7 mouse cellular contexts compared by ENCODE assay signal in genomic region chr19:5874391-5874968, GRCm38 (mm10). TPM values are rescaled to one million over a fixed set of nuclear protein-coding genes. Genes with fewer than 3 reads are reported as not detected.
A peak's percentile ranks its signal among the peaks of the same experiment; 100 is the strongest.
DNase-seq lines count a peak whose midpoint lies in the region; ATAC-seq lines count a peak whose summit lies in the region.

No protein-coding gene starts in this region.

- ATAC-seq in megakaryocyte, adult 5-6 weeks (ENCODE audit: poor library complexity, severe bottlenecking): no peak
- no peak for ATAC-seq in forebrain, embryonic 11.5 days (replicated peaks; ENCODE audit: low FRiP score)
- ATAC-seq in limb, embryonic 13.5 days (ENCODE audit: low FRiP score, low read depth): no peak
- no peak for ATAC-seq in stomach, embryonic 15.5 days (ENCODE audit: insufficient read depth, low FRiP score, low read depth)

- H3K27me3 ChIP-seq in megakaryocyte, embryonic 14.5 days (replicated peaks): no peaks in the 10 kb centered on the region
- no peaks in the 10 kb centered on the region for H3K27me3 ChIP-seq in forebrain, embryonic 11.5 days (ENCODE audit: control insufficient read depth, insufficient read depth, low read length)
- no peaks in the 10 kb centered on the region for H3K27me3 ChIP-seq in limb, embryonic 13.5 days
- H3K27me3 ChIP-seq in stomach, embryonic 15.5 days (replicated peaks): no peaks in the 10 kb centered on the region

- peak overlapping the region; percentile 87 for H3K4me2 ChIP-seq in forebrain, embryonic 11.5 days (ENCODE audit: low read depth, low read length, severe bottlenecking)
- peak overlapping the region; percentile 91 for H3K4me2 ChIP-seq in limb, embryonic 13.5 days (replicated peaks)
- peak overlapping the region; percentile 85 for H3K4me2 ChIP-seq in stomach, embryonic 15.5 days

- H3K9ac ChIP-seq in forebrain, embryonic 11.5 days (ENCODE audit: low read length): peak overlapping the region; percentile 81
- H3K9ac ChIP-seq in limb, embryonic 13.5 days: peak overlapping the region; percentile 87
- peak overlapping the region; percentile 82 for H3K9ac ChIP-seq in stomach, embryonic 15.5 days

- no peak overlapping the region for H3K27ac ChIP-seq in forebrain, embryonic 11.5 days (ENCODE audit: low read depth, low read length)
- no peak overlapping the region for H3K27ac ChIP-seq in limb, embryonic 13.5 days
- H3K27ac ChIP-seq in stomach, embryonic 15.5 days: peak overlapping the region; percentile 44; the same call in 1 of the 2 replicates

- H3K9me3 ChIP-seq in megakaryocyte, embryonic 14.5 days: no peaks in the 10 kb centered on the region
- no peaks in the 10 kb centered on the region for H3K9me3 ChIP-seq in forebrain, embryonic 11.5 days (ENCODE audit: control insufficient read depth, low read length)
- H3K9me3 ChIP-seq in limb, embryonic 13.5 days: no peaks in the 10 kb centered on the region
- H3K9me3 ChIP-seq in stomach, embryonic 15.5 days: no peaks in the 10 kb centered on the region

- DNase-seq in forebrain, embryonic 11.5 days (ENCODE audit: low spot score): no peak
- DNase-seq in spleen, adult 18-20 months: no peak
- no peak for DNase-seq in cerebellum, postnatal 10 days

- peaks cover 49% of the 10 kb centered on the region for H3K36me3 ChIP-seq in megakaryocyte, embryonic 14.5 days (replicated peaks; ENCODE audit: low read length)
- H3K36me3 ChIP-seq in forebrain, embryonic 11.5 days (ENCODE audit: control insufficient read depth, insufficient read depth, low read length): no peaks in the 10 kb centered on the region; the same call in 1 of the 2 replicates
- H3K36me3 ChIP-seq in limb, embryonic 13.5 days: peaks cover 22% of the 10 kb centered on the region
- H3K36me3 ChIP-seq in stomach, embryonic 15.5 days: no peaks in the 10 kb centered on the region

- WGBS in forebrain, embryonic 11.5 days: 13% methylated on average over 13 of the region's 13 CpGs
- 10% methylated on average over 13 of the region's 13 CpGs for WGBS in limb, embryonic 13.5 days
- 6% methylated on average over 13 of the region's 13 CpGs for WGBS in stomach, embryonic 15.5 days

- peak overlapping the region; percentile 99 for H3K4me3 ChIP-seq in megakaryocyte, embryonic 14.5 days (replicated peaks)
- H3K4me3 ChIP-seq in forebrain, embryonic 11.5 days (ENCODE audit: low read depth, low read length): peak overlapping the region; percentile 75
- H3K4me3 ChIP-seq in limb, embryonic 13.5 days: peak overlapping the region; percentile 82
- peak overlapping the region; percentile 84 for H3K4me3 ChIP-seq in stomach, embryonic 15.5 days (replicated peaks)

- H3K4me1 ChIP-seq in megakaryocyte, embryonic 14.5 days: peaks cover 93% of the 10 kb centered on the region
- peaks cover 10% of the 10 kb centered on the region for H3K4me1 ChIP-seq in forebrain, embryonic 11.5 days (replicated peaks; ENCODE audit: control insufficient read depth, insufficient read depth, low read length)
- peaks cover 54% of the 10 kb centered on the region for H3K4me1 ChIP-seq in limb, embryonic 13.5 days
- peaks cover 47% of the 10 kb centered on the region for H3K4me1 ChIP-seq in stomach, embryonic 15.5 days

RNA-seq across cellular contexts. Expression of gene Frmd8, which starts 0.6 kb away (rescaled TPM):
- 28.5 and 57.6 TPM in 2 replicates for polyA plus RNA-seq in megakaryocyte, embryonic 14.5 days (2012; ENCODE audit: insufficient read depth, low replicate concordance)
- total RNA-seq in megakaryocyte, adult 5-6 weeks (2015): 21.4 and 21.9 TPM in 2 replicates
- total RNA-seq in megakaryocyte, adult 5-6 weeks (2017): 19.3 and 23.3 TPM in 2 replicates
- 20.4 and 24.5 TPM in 2 replicates for polyA plus RNA-seq in forebrain, embryonic 11.5 days (2014; fragmentation: Nextera tagmentation; extraction: Ambion mirVana)
- 30.1 and 32.2 TPM in 2 replicates for polyA plus RNA-seq in limb, embryonic 13.5 days (2015; fragmentation: Nextera tagmentation; extraction: Ambion mirVana)
- 25.3 and 27.7 TPM in 2 replicates for polyA plus RNA-seq in stomach, embryonic 15.5 days (2015; fragmentation: Nextera tagmentation; extraction: Ambion mirVana)

RNA-seq across cellular contexts. Expression of gene Slc25a45, which starts 3.1 kb away (rescaled TPM):
- 3.6 and 6.9 TPM in 2 replicates for polyA plus RNA-seq in megakaryocyte, embryonic 14.5 days (2012; ENCODE audit: insufficient read depth, low replicate concordance)
- total RNA-seq in megakaryocyte, adult 5-6 weeks (2015): 55.6 and 67.9 TPM in 2 replicates
- 69.1 and 73.5 TPM in 2 replicates for total RNA-seq in megakaryocyte, adult 5-6 weeks (2017)
- polyA plus RNA-seq in forebrain, embryonic 11.5 days (2014; fragmentation: Nextera tagmentation; extraction: Ambion mirVana): 0.90 and 1.1 TPM in 2 replicates
- polyA plus RNA-seq in limb, embryonic 13.5 days (2015; fragmentation: Nextera tagmentation; extraction: Ambion mirVana): 2.3 and 2.4 TPM in 2 replicates
- polyA plus RNA-seq in stomach, embryonic 15.5 days (2015; fragmentation: Nextera tagmentation; extraction: Ambion mirVana): 5.5 TPM in 2 replicates

RNA-seq across cellular contexts. Expression of gene Tigd3, which starts 19.5 kb away (rescaled TPM):
- polyA plus RNA-seq in megakaryocyte, embryonic 14.5 days (2012; ENCODE audit: insufficient read depth, low replicate concordance): 0.57 and 1.3 TPM in 2 replicates
- 0.54 and 0.59 TPM in 2 replicates for total RNA-seq in megakaryocyte, adult 5-6 weeks (2015)
- total RNA-seq in megakaryocyte, adult 5-6 weeks (2017): 1.0 and 1.8 TPM in 2 replicates
- 10.1 and 10.7 TPM in 2 replicates for polyA plus RNA-seq in forebrain, embryonic 11.5 days (2014; fragmentation: Nextera tagmentation; extraction: Ambion mirVana)
- 4.7 and 5.5 TPM in 2 replicates for polyA plus RNA-seq in limb, embryonic 13.5 days (2015; fragmentation: Nextera tagmentation; extraction: Ambion mirVana)
- polyA plus RNA-seq in stomach, embryonic 15.5 days (2015; fragmentation: Nextera tagmentation; extraction: Ambion mirVana): 2.3 and 2.4 TPM in 2 replicates

RNA-seq across cellular contexts. Expression of gene Dpf2, which starts 38.3 kb away (rescaled TPM):
- 23.0 and 44.7 TPM in 2 replicates for polyA plus RNA-seq in megakaryocyte, embryonic 14.5 days (2012; ENCODE audit: insufficient read depth, low replicate concordance)
- 52.2 and 52.4 TPM in 2 replicates for total RNA-seq in megakaryocyte, adult 5-6 weeks (2015)
- total RNA-seq in megakaryocyte, adult 5-6 weeks (2017): 88.7 and 107 TPM in 2 replicates
- polyA plus RNA-seq in forebrain, embryonic 11.5 days (2014; fragmentation: Nextera tagmentation; extraction: Ambion mirVana): 232 and 246 TPM in 2 replicates
- 174 and 185 TPM in 2 replicates for polyA plus RNA-seq in limb, embryonic 13.5 days (2015; fragmentation: Nextera tagmentation; extraction: Ambion mirVana)
- polyA plus RNA-seq in stomach, embryonic 15.5 days (2015; fragmentation: Nextera tagmentation; extraction: Ambion mirVana): 98.7 and 118 TPM in 2 replicates

RNA-seq across cellular contexts. Expression of gene Cdc42ep2, which starts 50.1 kb away (rescaled TPM):
- 4.4 and 15.7 TPM in 2 replicates for polyA plus RNA-seq in megakaryocyte, embryonic 14.5 days (2012; ENCODE audit: insufficient read depth, low replicate concordance)
- total RNA-seq in megakaryocyte, adult 5-6 weeks (2015): 3.0 and 3.4 TPM in 2 replicates
- total RNA-seq in megakaryocyte, adult 5-6 weeks (2017): 1.7 and 1.9 TPM in 2 replicates
- polyA plus RNA-seq in forebrain, embryonic 11.5 days (2014; fragmentation: Nextera tagmentation; extraction: Ambion mirVana): 1.8 and 2.5 TPM in 2 replicates
- polyA plus RNA-seq in limb, embryonic 13.5 days (2015; fragmentation: Nextera tagmentation; extraction: Ambion mirVana): 4.7 and 5.3 TPM in 2 replicates
- 9.6 and 11.0 TPM in 2 replicates for polyA plus RNA-seq in stomach, embryonic 15.5 days (2015; fragmentation: Nextera tagmentation; extraction: Ambion mirVana)
